Mouse (Mus musculus) E14TG2a.4 (cell line): ENCODE results near the gene Ufl1.
"Not testable (repeated sequence)": the region's sequence is repeated elsewhere in the genome, so short reads cannot be mapped to it uniquely, and the experiment has no call there.

ENCODE experiments used
- H3K27me3 ChIP-seq: 2 replicates; pipeline ENCODE4 v1.6.1; 2014; ENCODE audit warnings: low read length, control low read depth; ENCODE audit not compliant: insufficient read depth
- H3K36me3 ChIP-seq: 2 replicates; pipeline ENCODE4 v1.6.1; 2014; ENCODE audit warnings: low read length, control low read depth; ENCODE audit not compliant: insufficient read depth
- H3K4me1 ChIP-seq: replicated peaks from 2 replicates; pipeline ENCODE4 v1.6.1; 2014; ENCODE audit warnings: low read depth, low read length, control low read depth
- H3K4me3 ChIP-seq: replicated peaks from 2 replicates; pipeline ENCODE4 v1.5.1; 2014; ENCODE audit warnings: mild to moderate bottlenecking, low read length
- H3K9me3 ChIP-seq: 2 replicates; pipeline ENCODE4 v1.6.1; 2014; ENCODE audit warnings: low read length, control low read depth
- CTCF ChIP-seq: conservative IDR thresholded peaks from 2 replicates; pipeline ENCODE4 v1.5.1; 2014; ENCODE audit warnings: low read length
- NANOG ChIP-seq: IDR thresholded peaks from 2 replicates; pipeline ENCODE4 v1.6.1; 2014; ENCODE audit warnings: borderline replicate concordance, low read length, mixed read lengths
- POU5F1 ChIP-seq: IDR thresholded peaks from 2 replicates; pipeline ENCODE4 v1.6.1; 2014; ENCODE audit warnings: low read length, borderline replicate concordance

Ufl1 gene

GRCm38 (mm10) chr4:25281671-25282038 is at the start of gene Ufl1:
TSS of gene Ufl1 (minus strand) at chr4:25281821.
- Histone ChIP-seq H3K27me3 (no peaks in the 10 kb centered on the region), H3K9me3 (no peaks in the 10 kb centered on the region; the same call in 1 of the 2 replicates), H3K4me3 (peak within 1 kb of the TSS; percentile 93), H3K36me3 (peaks cover 20% of the 10 kb centered on the region), H3K4me1 (peaks cover 16% of the 10 kb centered on the region)
- TF ChIP-seq CTCF (no peak), POU5F1 (no peak), NANOG (no peak)

- Histone ChIP-seq H3K4me1 (peaks cover 15% of the 10 kb centered on the region), H3K4me3 (no peak overlapping the region), H3K36me3 (no peaks in the 10 kb centered on the region), H3K9me3 (peaks cover 6% of the 10 kb centered on the region), H3K27me3 (no peaks in the 10 kb centered on the region)
- TF ChIP-seq NANOG = peak; percentile 89
- TF ChIP-seq POU5F1 = no peak
Observed at GRCm38 (mm10) chr4:25325684-25326220, 44.1 kb upstream of the Ufl1 start.

GRCm38 (mm10) chr4:25322631-25323178 is 41.1 kb upstream of the Ufl1 start:
- Histone ChIP-seq H3K36me3 (no peaks in the 10 kb centered on the region), H3K4me3 (no peak overlapping the region), H3K9me3 (peaks cover 6% of the 10 kb centered on the region), H3K27me3 (no peaks in the 10 kb centered on the region), H3K4me1 (peaks cover 15% of the 10 kb centered on the region)
- TF ChIP-seq CTCF (no peak), POU5F1 (no peak), NANOG (no peak)

GRCm38 (mm10) chr4:25313767-25314166 is 32.1 kb upstream of the Ufl1 start:
- no peak overlapping the region for H3K4me3 ChIP-seq

GRCm38 (mm10) chr4:25285002-25285401 is 3.4 kb upstream of the Ufl1 start:
- not testable (repeated sequence) for H3K36me3 ChIP-seq, H3K27me3 ChIP-seq

More at GRCm38 (mm10) chr4:25313767-25314166, 32.1 kb upstream of the Ufl1 start:
- TF ChIP-seq POU5F1 (no peak), CTCF (no peak), NANOG (no peak)
- no peaks in the 10 kb centered on the region for H3K36me3 ChIP-seq
- H3K4me1 ChIP-seq = no peaks in the 10 kb centered on the region
- no peaks in the 10 kb centered on the region for H3K9me3 ChIP-seq
- H3K27me3 ChIP-seq = no peaks in the 10 kb centered on the region

GRCm38 (mm10) chr4:25280938-25281670 is 517 bp downstream of the Ufl1 start:
- no peak for TF ChIP-seq NANOG
- no peak for TF ChIP-seq CTCF
- peak overlapping the region; percentile 93 for H3K4me3 ChIP-seq

More at GRCm38 (mm10) chr4:25285002-25285401, 3.4 kb upstream of the Ufl1 start:
- H3K9me3 ChIP-seq, H3K4me3 ChIP-seq: not testable (repeated sequence)
- peaks cover 16% of the 10 kb centered on the region for H3K4me1 ChIP-seq

GRCm38 (mm10) chr4:25272861-25273627 is 8.6 kb downstream of the Ufl1 start:
- Histone ChIP-seq H3K4me1 (no peaks in the 10 kb centered on the region), H3K9me3 (no peaks in the 10 kb centered on the region; the same call in 1 of the 2 replicates), H3K27me3 (no peaks in the 10 kb centered on the region)

More at GRCm38 (mm10) chr4:25280938-25281670, 517 bp downstream of the Ufl1 start:
- H3K27me3 ChIP-seq = no peaks in the 10 kb centered on the region
- no peaks in the 10 kb centered on the region; the same call in 1 of the 2 replicates for H3K9me3 ChIP-seq
- H3K36me3 ChIP-seq = peaks cover 21% of the 10 kb centered on the region
- peaks cover 16% of the 10 kb centered on the region for H3K4me1 ChIP-seq

GRCm38 (mm10) chr4:25271926-25272325 is 9.7 kb downstream of the Ufl1 start:
- Histone ChIP-seq H3K36me3 (peaks cover 81% of the 10 kb centered on the region), H3K4me1 (no peaks in the 10 kb centered on the region), H3K4me3 (no peak overlapping the region), H3K9me3 (no peaks in the 10 kb centered on the region; the same call in 1 of the 2 replicates), H3K27me3 (no peaks in the 10 kb centered on the region)
- no peak for TF ChIP-seq NANOG

More at GRCm38 (mm10) chr4:25272861-25273627, 8.6 kb downstream of the Ufl1 start:
- Histone ChIP-seq H3K4me3 (no peak overlapping the region), H3K36me3 (peaks cover 81% of the 10 kb centered on the region)
- no peak for TF ChIP-seq POU5F1
- no peak for TF ChIP-seq CTCF
- TF ChIP-seq NANOG = no peak
